Mouse (Mus musculus) embryonic facial prominence, embryonic 10.5 days (tissue): ENCODE measurements around the gene Map2k5. TPM values are rescaled to one million over a fixed set of nuclear protein-coding genes. Genes with fewer than 3 reads are reported as not detected.

Experiments used
- DNase-seq: peaks from one replicate; pipeline ENCODE4 v3.0.0-alpha.2; 2017; ENCODE audit warnings: low spot score
- H3K27ac ChIP-seq: fragments of 300-500 bp; sonication (generic); replicated peaks from 2 replicates; pipeline ENCODE4 v1.5.1; 2016; ENCODE audit warnings: mild to moderate bottlenecking
- H3K27me3 ChIP-seq: fragments of 300-500 bp; sonication (generic); replicated peaks from 2 replicates; pipeline ENCODE4 v1.6.1; 2016; ENCODE audit warnings: low read depth, mild to moderate bottlenecking; ENCODE audit not compliant: poor library complexity, severe bottlenecking
- H3K36me3 ChIP-seq: fragments of 300-500 bp; sonication (generic); replicated peaks from 2 replicates; pipeline ENCODE4 v1.6.1; 2016; ENCODE audit warnings: mild to moderate bottlenecking, moderate library complexity
- H3K4me1 ChIP-seq: fragments of 300-500 bp; sonication (generic); 2 replicates; pipeline ENCODE4 v1.6.1; 2016
- H3K4me3 ChIP-seq: fragments of 300-500 bp; sonication (generic); 2 replicates; pipeline ENCODE4 v1.5.1; 2016; ENCODE audit warnings: mild to moderate bottlenecking, moderate library complexity
- H3K9me3 ChIP-seq: fragments of 300-500 bp; sonication (generic); 2 replicates; pipeline ENCODE4 v1.6.1; 2016; ENCODE audit warnings: mild to moderate bottlenecking
- WGBS: fragments of 180-500 bp; shearing (Covaris S2); methylation state at CpG from one replicate; pipeline ENCODE4 v1.1.7; 2016; 5-methylcytosine and 5-hydroxymethylcytosine counted together
- polyA plus RNA-seq: library from polyadenylated mRNA; unstranded; fragments of >200 nt; fragmentation: Nextera tagmentation; extraction: Ambion mirVana; gene quantifications from 2 replicates; pipeline ENCODE4 v1.2.1, GENCODE M21; 2016

Map2k5 gene
- polyA plus RNA-seq, 1 experiment from 2014 or later = 37.7 TPM

- Histone ChIP-seq H3K4me3 (no peak overlapping the region), H3K36me3 (no peaks in the 10 kb centered on the region), H3K9me3 (no peaks in the 10 kb centered on the region), H3K27ac (no peak overlapping the region; the same call in 1 of the 2 replicates), H3K4me1 (peaks cover 9% of the 10 kb centered on the region), H3K27me3 (peaks cover 16% of the 10 kb centered on the region; the same call in 1 of the 2 replicates)
- DNase-seq = no peak
- WGBS = 52% methylated on average over 8 of the region's 8 CpGs
Measured at GRCm38 (mm10) chr9:63122161-63122833, 255.4 kb downstream of the Map2k5 start.

- Histone ChIP-seq H3K27ac (no peak overlapping the region), H3K36me3 (no peaks in the 10 kb centered on the region), H3K4me1 (peaks cover 3% of the 10 kb centered on the region; the same call in 1 of the 2 replicates), H3K27me3 (no peaks in the 10 kb centered on the region), H3K9me3 (no peaks in the 10 kb centered on the region), H3K4me3 (no peak overlapping the region)
- no peak for DNase-seq
- WGBS = 65% methylated on average over 5 of the region's 5 CpGs
Measured at GRCm38 (mm10) chr9:63118385-63118784, 259.3 kb downstream of the Map2k5 start.

Other genes with a start within 250 kb of the Map2k5 start
- gene Skor1, start 228.9 kb downstream of the Map2k5 start, polyA plus RNA-seq = 0.06 and 0.10 TPM in 2 replicates
- gene 2300009A05Rik, start 21.3 kb upstream of the Map2k5 start, polyA plus RNA-seq = 37.8 and 38.3 TPM in 2 replicates
- 0.09 TPM in 1 of 2 replicates, not detected in the other for gene Iqch, start 224.6 kb upstream of the Map2k5 start, polyA plus RNA-seq
- 37.4 and 38.4 TPM in 2 replicates for gene Aagab, start 224.8 kb upstream of the Map2k5 start, polyA plus RNA-seq